Mouse (Mus musculus) neutrophil, adult 59 days (primary cell): ENCODE measurements around the gene Wnt10a. TPM values are rescaled to one million over a fixed set of nuclear protein-coding genes. Genes with fewer than 3 reads are reported as not detected.

Source experiments
- total RNA-seq, 2 experiments: library from RNA; stranded (reverse); gene quantifications; 1 replicate in 1 of 2; 2 replicates in 1 of 2; pipeline ENCODE4 v1.2.4; 2023

The Wnt10a gene
- total RNA-seq: not detected

GRCm38 (mm10) chr1:74791249-74791648, at the start of gene Wnt10a:
Wnt10a (plus strand) TSS chr1:74791516.

GRCm38 (mm10) chr1:74748643-74749271, 42.6 kb upstream of the Wnt10a start, which contains the start of gene Prkag3:
Prkag3 (minus strand) TSS chr1:74749221.

GRCm38 (mm10) chr1:74771845-74771930, 19.6 kb upstream of the Wnt10a start, which contains the start of gene Wnt6:
Wnt6 (plus strand) TSS chr1:74771892.

Other genes with a start within 250 kb of the Wnt10a start
- gene Plcd4, start 248.6 kb upstream of the Wnt10a start, total RNA-seq: not detected
- gene Usp37, start 247.2 kb upstream of the Wnt10a start, total RNA-seq: 10 to 100 TPM; 15.6 to 15.7 TPM
- 10 to 100 TPM; 20.8 to 21.7 TPM for gene Zfp142, start 203.3 kb upstream of the Wnt10a start, total RNA-seq
- gene Bcs1l, start 203.2 kb upstream of the Wnt10a start, total RNA-seq: 1 to 10 TPM; 7.8 to 8.1 TPM
- 10 to 100 TPM; 47.7 to 49.1 TPM for gene Rnf25, start 190.1 kb upstream of the Wnt10a start, total RNA-seq
- 1 to 10 TPM in 1 of 2 experiments, under 1 TPM in 1; 0.68 to 1.8 TPM for gene Stk36, start 190.1 kb upstream of the Wnt10a start, total RNA-seq
- 10 to 100 TPM; 13.5 to 18.1 TPM for gene Ttll4, start 129.8 kb upstream of the Wnt10a start, total RNA-seq
- gene Cyp27a1, start 77.9 kb upstream of the Wnt10a start, total RNA-seq: 10 to 100 TPM; 29.6 to 41.2 TPM
- gene Prkag3, start 42.3 kb upstream of the Wnt10a start, total RNA-seq: not detected
- gene Wnt6, start 19.6 kb upstream of the Wnt10a start, total RNA-seq: 1 to 10 TPM; 1.5 to 1.8 TPM
- gene Cdk5r2, start 63.4 kb downstream of the Wnt10a start, total RNA-seq: not detected
- not detected for gene Fev, start 93.9 kb downstream of the Wnt10a start, total RNA-seq
- gene Cryba2, start 101.6 kb downstream of the Wnt10a start, total RNA-seq: not detected
- gene Cfap65, start 144.1 kb downstream of the Wnt10a start, total RNA-seq: not detected
- under 1 TPM in 1 of 2 experiments, not detected in 1; 0.58 TPM for gene Ihh, start 160.2 kb downstream of the Wnt10a start, total RNA-seq